Mouse (Mus musculus) cerebellum, adult 9-10 months (tissue): Measurements from ENCODE around the gene Gm609.

Source experiments
- DNase-seq: peaks from one replicate; pipeline ENCODE4 v3.0.0; 2022

The Gm609 gene

DNA sequence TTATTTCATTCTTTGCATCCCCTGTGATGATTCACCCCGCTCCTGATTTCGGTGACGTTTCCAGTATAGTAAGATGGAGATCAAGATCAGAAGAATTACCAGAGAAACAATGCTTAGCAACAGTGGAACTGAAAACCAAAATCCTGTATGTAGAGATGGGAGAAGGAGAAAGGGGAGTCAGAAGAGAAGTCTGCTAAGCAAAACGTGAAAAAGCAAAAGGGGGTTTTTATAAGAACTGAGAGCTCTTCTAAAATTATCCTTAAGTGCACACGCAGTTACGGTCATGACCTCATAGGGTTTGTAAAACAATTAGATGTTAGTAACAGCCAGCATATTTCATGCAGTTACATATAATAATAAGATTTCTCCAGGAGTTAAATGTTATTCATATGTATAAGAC, 100.5 kb downstream of the Gm609 start:
- no peak for DNase-seq

DNA sequence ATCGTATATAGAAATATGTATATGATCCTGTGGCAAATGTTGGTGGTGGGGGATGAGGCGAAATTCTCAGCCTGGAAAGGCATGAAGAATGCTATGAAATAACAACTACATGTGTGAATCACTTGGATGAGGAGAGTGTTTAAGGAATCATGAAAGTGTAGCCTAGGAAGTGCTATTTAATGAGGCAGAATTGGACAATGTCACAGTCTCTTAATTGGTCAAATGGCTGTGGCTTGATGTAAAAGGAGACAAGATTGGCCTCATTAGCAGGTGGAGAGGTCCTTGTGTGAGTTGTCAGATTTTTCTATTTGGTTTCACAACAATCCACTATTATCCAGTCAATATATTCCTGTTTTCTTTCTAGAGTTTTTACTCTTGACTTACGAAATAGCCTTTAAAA, 101.1 kb downstream of the Gm609 start:
- DNase-seq = no peak

DNA sequence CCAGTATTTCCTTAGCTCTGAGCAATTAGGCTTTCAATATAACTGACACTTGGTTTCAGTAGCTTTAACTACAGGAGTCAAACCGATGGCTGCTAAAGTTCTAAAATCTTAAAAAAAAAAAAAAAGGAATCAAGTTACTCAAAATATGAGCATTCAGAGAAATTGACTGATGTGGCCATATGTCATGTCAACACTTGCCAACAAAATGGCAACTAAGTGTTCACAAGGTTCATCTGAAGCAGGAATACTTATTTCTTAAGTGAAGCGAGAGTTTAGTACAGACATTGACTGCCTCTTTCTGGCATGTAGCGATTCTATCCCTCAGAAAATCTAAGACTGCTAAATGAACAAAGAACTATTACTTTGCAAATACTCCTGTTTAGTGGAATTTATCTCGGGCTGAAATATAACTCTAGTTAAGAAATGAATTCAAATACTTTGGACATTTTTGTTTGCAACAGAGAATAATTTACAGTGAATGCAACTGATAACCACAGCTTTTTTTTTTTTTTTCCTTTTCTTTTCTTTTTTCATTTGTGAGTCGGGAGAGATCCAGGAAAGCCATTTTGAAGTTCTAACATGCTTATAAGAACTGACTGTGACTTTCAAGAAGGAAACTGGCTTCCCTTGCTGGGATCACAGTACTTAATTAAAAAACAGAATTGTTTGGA, 102.3 kb downstream of the Gm609 start:
- DNase-seq = no peak

DNA sequence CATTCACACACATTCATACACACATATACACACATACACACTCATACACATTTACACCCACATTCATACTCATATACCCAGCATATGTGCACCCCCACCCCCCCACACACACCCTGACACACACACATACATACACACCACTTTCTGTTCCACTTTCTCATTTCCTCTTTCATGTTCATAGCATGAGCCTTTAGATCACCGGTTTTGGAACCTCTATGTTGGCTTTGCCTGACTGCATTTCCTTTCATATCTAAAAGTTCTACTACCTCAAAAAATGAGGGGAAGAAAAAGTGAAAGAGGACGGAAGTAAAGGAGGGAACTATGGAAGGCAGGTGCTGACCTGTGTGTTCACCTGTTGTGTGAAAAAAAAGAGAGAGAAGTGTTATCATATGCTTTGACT, 102.9 kb downstream of the Gm609 start:
- DNase-seq = no peak

DNA sequence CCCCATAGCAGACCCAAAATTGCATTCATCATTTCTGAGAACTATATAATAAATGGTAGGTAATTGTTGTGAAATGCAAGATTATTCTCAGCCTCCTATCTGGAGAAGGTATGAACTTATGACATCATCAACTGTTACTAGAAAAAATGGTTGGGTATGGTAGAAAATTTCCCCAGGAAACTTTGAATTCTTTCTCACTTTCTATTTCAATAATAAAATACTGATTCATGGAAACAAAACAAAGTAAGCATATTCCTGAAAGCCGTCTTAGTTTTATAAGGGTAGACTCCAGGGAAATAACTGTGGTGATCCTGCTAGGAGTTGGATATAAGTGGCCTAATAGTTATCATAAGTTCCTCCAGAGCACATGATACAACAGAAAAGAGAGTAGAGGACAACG, 103.7 kb downstream of the Gm609 start:
- DNase-seq = no peak

DNA sequence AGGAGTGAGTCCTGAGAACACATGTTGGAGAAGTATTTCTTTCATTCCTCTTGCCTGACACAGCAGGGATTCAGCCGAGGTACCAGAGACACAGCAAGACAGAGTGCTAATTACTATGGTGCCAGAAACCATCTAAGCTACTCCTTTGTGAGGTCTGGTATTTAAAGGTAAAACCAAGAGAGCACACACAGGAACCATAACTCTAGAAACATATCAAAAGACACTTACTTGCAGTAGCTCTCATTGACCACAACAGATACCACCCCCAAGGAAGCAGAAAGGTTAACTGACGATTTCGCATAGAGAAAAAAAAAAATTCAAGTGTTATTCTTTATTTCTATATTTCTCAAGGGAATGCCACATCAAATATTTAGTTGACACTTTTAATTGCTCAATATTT, 111.0 kb downstream of the Gm609 start:
- no peak for DNase-seq

DNA sequence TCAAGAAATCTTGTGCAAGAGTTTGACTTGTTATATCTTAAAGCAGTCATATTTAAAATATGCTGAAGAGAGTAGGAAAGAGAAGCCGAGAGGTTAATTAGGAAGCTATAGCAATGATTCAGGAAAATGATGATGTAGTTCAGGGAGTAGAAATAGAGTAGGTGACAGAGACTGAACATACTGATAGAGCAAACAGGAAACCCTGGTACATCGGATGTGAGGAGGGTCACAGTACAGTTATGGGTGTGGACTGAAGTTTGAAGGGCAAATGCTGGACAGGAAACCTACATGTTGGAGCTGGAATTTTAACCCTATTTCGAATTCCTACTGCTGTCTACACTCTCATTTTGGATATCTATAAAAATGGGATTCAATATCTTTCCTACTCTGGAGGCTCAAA, 113.8 kb downstream of the Gm609 start:
- DNase-seq = no peak

DNA sequence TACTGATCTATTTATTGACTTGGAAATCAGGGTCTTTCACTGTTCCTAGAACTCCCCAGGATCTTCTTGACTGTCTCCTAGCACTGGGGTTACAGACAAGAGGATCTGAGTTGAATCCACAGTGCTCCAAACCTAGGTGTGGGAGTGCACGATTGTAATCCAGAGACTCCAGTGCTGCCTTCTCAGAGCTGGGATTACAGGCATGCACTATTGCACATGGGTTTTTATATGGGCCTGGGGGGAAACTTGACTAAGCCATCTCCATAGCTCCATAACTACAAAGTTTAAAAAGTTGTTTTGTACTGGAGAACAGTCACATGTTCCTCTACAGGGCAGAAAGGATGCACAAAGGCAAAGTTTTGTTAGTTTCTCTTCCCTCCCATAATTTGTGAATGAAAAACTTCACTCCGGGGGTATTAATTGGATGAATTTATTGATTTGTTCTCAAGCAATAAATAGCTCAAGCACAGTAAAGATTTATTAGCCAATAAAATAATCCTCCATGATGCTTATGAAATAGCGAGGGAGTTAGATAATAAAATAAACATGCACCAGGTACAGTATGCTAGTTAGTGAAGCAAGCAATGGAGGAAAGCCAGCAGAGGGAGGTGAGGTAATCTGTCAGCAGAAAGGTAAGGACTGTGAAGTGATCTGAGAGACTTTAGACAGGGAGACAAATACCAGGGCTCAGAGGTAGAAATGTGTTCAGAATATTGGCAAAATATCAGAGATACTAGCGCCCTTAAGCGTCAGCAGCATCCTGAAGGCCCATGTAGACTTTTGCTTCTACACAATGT, 114.4 kb downstream of the Gm609 start:
- DNase-seq = no peak

DNA sequence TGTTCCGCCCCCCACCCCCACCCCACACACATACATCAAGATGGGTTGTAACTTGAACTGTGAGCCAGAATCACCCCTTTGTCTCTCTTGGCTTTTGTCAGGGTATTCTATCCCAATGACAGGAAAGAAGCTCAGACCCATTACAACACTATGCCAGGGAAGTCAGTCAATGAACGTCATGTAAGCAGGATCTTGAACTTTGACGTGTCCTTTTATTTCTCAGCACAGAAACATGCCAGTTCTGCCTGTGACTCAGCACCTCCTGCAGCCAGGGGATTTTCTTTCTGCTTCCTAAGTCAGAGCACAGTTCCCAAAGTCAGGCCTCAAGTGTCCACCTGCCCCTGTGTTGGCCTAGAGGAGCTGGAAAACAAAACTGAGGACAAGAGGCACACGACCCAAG, 115.4 kb downstream of the Gm609 start:
- no peak for DNase-seq

DNA sequence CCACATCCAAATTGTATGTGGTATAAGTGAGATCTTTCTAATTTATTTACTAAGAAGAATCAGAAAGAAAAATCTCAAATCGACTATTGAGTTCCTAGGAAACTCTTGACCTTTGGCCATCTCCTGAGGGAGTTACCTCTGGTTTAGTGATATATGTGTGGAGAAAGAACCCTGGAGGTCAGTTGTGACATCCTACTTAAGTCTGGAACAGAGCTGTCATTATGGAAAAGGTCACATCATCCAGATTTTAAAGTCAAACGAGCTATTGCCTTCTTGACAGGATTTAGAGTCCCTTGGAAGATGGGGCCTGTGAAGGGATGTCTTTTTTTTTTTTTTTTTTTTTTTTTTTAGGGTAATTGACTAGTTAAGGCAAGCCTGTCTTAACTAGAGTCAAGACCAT, 116.0 kb downstream of the Gm609 start:
- DNase-seq = no peak

DNA sequence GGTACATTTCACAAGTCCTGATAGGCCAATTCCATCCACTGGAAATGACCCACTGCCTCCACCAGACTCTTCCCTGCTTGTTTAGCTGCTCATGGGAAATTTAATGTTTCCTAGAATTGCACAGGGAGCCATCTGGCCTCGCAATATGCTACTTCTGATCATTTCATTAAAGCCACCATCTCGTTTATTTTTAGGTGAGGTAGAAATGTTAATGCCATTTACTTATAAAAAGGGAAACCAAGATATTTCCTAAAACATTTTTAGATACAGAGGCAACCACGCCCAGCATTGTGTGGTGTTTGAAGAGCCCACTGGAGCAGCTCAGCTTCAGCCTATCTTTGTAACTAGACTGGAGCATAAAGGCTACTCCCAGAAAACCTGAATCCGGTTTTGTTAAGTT, 116.5 kb downstream of the Gm609 start:
- peak; percentile 9 for DNase-seq

DNA sequence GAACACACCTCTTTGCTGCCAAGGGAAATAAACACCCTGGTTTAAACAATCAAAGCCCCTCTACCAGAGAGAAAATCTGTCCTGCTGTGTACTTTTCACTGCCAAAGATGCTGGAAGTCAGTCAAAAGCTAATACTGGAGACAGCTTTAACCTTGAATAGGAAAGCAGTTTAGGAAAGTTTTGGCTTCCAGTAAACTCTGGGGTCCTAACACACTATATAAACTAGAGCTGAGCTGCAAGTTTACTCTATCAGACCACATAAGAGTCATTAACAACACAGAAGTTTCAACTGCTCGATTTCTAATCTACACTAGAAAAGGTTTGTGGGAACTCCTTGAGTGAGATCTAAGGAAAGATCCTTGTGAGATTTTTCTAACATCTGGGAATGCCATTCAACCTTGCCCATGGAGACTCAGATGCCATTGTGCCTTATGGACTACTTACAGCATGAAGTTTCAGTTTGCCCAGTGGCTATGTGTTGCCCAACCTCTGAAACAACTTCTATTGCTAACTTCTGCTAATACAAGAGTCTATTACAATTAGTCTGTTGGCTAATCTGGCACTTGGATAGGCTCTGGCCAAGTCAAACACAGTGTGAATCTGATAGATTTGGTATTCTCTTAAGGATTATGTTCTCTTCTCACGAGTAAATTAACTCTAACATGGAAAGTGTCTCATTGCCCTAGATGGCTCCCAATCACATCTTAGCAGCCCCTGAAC, 117.1 kb downstream of the Gm609 start:
- DNase-seq = no peak

DNA sequence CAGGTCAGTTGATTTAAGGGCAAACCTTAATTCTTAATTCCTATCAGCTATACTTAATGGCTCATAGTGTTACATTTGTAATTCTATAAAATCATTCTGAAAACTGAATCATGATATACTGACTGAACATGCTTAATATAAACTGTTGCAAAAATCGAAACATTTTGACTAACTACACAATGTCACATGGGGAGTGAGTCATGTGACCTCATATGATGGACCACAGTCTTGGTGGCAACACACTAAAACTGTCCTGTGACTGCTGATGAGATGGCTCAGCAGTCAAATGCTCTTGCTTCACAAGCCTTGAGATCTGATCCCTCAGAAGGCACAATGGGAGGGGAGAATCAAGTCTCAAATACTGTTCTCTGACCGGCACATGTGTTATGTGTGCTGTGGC, 118.7 kb downstream of the Gm609 start:
- no peak for DNase-seq

DNA sequence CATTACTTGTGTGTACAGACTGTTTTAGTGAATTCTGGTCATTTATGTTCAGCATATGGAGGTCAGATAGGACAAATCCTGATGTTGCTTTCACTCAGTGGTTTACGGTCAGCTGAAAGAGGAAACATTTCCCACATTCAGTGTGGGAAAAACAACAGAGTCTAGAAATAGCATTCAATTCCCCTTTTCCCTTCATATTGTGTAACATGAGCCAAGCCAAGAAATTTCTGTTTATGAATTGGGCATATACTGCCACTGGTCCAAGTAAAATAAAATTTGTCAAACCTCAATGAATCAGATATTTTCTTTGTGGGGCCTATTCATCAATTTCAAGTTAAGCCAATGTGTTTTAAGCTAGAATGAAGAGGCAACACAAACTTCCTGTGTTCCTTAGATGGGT, 121.7 kb downstream of the Gm609 start:
- no peak for DNase-seq

DNA sequence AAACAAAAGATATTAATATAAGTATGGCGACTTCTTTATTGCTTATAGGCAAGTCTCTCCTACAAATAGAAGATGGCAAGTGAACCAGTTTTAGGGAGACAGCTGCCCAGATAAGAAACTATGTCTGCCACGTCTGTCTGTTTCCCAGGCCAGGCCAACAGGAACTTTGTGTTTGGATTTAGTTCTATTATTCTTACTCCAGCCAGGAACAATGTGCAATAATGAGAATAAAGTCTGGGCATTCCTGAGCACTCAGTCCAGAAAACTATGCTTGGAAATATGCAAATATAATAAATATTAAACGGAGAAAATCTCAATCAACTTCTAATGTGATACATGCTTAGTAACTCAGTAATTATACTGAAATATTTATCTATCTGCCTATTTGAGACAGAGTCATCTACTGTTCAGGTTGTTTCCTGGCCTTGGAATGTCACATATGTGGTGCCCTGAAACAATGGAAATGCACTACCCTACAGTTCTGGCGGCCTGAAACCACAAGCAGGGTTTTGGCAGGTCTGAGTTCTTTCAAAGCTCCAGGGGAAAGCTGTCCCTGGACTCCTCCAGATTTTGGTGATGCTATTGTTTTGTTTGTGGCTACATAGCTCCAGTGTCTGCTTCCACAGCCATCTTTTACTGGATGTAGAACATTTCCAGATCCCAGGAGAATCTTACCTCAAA, 123.3 kb downstream of the Gm609 start:
- no peak for DNase-seq

DNA sequence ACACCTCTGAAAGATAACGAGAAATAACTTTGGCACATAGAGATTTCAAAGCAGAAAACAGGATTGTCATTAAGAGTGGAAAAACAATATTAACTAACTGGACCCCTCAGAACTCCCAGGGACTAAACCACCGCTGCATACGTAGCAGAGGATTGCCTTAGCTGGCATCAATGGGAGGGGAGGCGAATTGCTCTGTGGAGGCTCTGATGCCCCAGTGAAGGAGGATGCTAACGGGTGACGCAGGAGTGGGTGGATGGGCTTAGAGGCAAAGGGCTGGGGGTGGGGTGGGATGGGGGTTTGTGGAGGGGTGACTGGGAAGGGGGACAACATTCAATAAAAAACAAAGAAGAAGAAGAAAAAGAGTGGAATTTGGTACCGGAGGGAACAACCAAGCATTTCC, 126.7 kb downstream of the Gm609 start:
- no peak for DNase-seq

DNA sequence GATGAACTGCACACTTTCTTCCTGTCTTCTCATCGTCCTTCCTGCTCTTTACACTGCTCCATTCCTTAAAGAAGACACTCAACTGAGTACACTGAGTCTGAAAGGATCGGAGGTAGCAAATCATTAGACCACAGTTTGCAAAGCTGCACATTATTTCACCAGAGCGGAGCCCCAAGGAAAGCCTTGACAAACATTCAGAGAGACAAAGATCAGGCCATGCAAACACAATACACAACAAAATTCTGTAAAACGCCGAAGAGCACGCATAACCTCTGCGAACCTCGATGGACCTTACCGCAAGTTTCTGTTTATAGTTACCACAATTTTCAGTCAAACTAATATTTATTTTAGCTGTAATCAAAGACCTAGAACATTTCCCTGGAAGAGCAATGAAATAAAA, 127.4 kb downstream of the Gm609 start:
- DNase-seq = no peak

DNA sequence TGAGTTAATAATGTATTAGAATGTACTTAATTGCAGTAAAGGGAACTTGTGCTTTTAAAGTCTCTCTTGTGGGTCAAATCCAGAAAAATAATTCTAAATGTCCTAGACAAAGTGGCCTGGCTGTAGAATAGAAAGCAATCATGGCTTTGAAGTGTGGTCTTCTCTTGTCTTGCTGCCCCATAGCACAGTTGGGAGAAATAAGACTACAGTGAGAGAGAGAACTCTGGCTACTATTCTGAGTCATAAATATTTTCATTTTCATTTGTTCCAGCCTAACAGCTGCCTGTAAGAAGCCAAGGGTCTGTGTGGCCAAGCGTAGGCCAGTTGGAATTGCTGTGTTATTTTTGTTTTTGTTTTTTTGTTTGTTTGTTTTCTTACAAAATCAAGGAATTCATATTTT, 128.1 kb downstream of the Gm609 start:
- no peak for DNase-seq

DNA sequence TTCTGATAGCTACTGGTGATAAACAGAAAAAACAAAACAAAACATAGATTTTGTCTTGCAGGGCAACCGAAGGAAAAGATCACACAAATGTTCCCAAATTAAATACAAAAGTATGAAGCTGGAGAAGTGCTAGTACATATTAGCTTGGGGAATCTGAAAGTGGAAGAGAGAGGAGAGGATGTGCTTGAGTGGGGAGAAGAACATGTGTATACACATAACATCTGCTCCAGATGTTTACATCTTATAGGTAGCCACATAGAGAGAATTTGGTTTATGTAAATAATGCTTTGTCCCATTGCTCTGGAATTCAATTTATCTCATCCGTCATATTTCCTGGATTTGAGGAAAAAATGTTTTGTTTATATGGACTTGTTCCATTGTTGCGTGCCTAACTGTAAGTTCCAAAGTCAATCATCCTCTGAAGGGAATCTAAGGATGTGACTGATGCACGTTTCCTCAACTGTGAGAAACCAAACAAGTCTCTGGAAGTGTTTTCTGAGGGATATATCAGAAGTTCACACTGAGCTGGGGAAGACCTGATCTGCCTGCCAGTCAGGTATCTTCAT, 129.2 kb downstream of the Gm609 start:
- DNase-seq = no peak
